Mouse (Mus musculus): ENCODE results near the gene Gp9. TPM values are rescaled to one million over a fixed set of nuclear protein-coding genes. Genes with fewer than 3 reads are reported as not detected.

The Gp9 gene
- total RNA-seq (2023): not detected

DNA sequence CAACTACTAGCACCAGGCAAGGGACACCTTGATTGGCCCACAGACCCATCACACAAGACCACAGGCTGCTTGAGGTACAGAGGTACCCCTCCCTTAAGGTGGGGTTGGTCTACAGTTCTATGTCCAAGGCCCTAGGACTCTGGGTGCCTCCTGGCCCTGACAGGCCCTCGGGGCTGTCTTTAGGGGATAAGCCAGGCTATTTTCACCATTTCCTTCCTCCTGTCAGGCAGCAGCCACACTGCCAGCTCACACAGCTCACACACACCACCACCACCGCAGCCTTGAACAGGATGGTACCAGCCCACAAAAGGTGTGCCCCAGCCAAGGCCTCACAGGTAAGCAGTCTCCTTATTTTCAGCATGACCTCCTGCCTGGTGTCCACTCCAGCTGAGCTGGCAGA lies at the start of gene Gp9:
Gene Gp9, plus strand, starts transcription at position 231 of the 400 bp plus-strand sequence.

GRCm38 (mm10) chr6:87730591-87731462 lies 47.0 kb upstream of the Gp9 start, which contains the start of gene Efcc1:
Gene Efcc1 (plus strand): TSS chr6:87730869.

GRCm38 (mm10) chr6:87811675-87812338 lies 33.9 kb downstream of the Gp9 start, which contains the start of gene Rab43:
Gene Rab43 (minus strand): TSS chr6:87812164.

Other genes starting within 250 kb of the Gp9 start
- gene Arhgap25, start 244.8 kb upstream of the Gp9 start, total RNA-seq (2023): 78.8 TPM
- 0.24 TPM for gene Prokr1, start 187.3 kb upstream of the Gp9 start, total RNA-seq (2023)
- gene Aplf, start 105.9 kb upstream of the Gp9 start, total RNA-seq (2023): 3.7 TPM
- gene Efcc1, start 47.2 kb upstream of the Gp9 start, total RNA-seq (2023): not detected
- 24.9 TPM for gene Rab43, start 34.1 kb downstream of the Gp9 start, total RNA-seq (2023)
- gene Gm45140, start 57.7 kb downstream of the Gp9 start, total RNA-seq (2023): 3.7 TPM
- 106 TPM for gene Isy1, start 60.7 kb downstream of the Gp9 start, total RNA-seq (2023)
- gene Cnbp, start 73.0 kb downstream of the Gp9 start, total RNA-seq (2023): 483 TPM
- gene Copg1, start 109.7 kb downstream of the Gp9 start, total RNA-seq (2023): 162 TPM
- 34.9 TPM for gene Hmces, start 135.9 kb downstream of the Gp9 start, total RNA-seq (2023)
- gene H1fx, start 203.6 kb downstream of the Gp9 start, total RNA-seq (2023): 0.70 TPM